Comparison of ENCODE assay signal across 17 mouse cellular contexts in genomic region chr7:98392466-98393201, GRCm38 (mm10). TPM values are rescaled to one million over a fixed set of nuclear protein-coding genes. Genes with fewer than 3 reads are reported as not detected.
DNase-seq lines count a peak whose midpoint lies in the region; ATAC-seq and TF ChIP-seq lines count a peak whose summit lies in the region.
"Had no signal": no experiment of that assay in that cellular context is flagged by ENCODE, and none has a peak within 500 bp of the region (broad histone marks: within the 10 kb centered on the region; RNA-seq: fewer than 3 reads in every experiment).

No protein-coding gene starts in this region.

- H3K27me3 ChIP-seq in kidney, embryonic 14.5 days (ENCODE audit: control insufficient read depth, insufficient read depth, low read length), result no peaks in the 10 kb centered on the region
- H3K27me3 ChIP-seq in midbrain, embryonic 11.5 days (ENCODE audit: control insufficient read depth, insufficient read depth, low read length), result no peaks in the 10 kb centered on the region

- no peak overlapping the region for H3K27ac ChIP-seq in kidney, embryonic 14.5 days (ENCODE audit: low read depth, low read length)
- peak overlapping the region; percentile 95 for H3K27ac ChIP-seq in embryonic fibroblast, embryonic 13.5 days (ENCODE audit: insufficient read depth, low read length)
- no peak overlapping the region for H3K27ac ChIP-seq in midbrain, embryonic 11.5 days (ENCODE audit: low read depth, low read length)
- H3K27ac ChIP-seq: hindbrain, embryonic 10.5 days had no signal

- no peak for ATAC-seq in kidney, embryonic 14.5 days (ENCODE audit: low FRiP score, low TSS enrichment)
- no peak for ATAC-seq in midbrain, embryonic 11.5 days (ENCODE audit: low FRiP score)
- ATAC-seq: inflammation-experienced regulatory T-cells, adult 6 months had no signal

- no peaks in the 10 kb centered on the region for H3K4me1 ChIP-seq in kidney, embryonic 14.5 days (ENCODE audit: control insufficient read depth, insufficient read depth, low read length)
- H3K4me1 ChIP-seq in embryonic fibroblast, embryonic 13.5 days (ENCODE audit: control insufficient read depth, insufficient read depth, low read length), result peaks cover 25% of the 10 kb centered on the region
- H3K4me1 ChIP-seq in midbrain, embryonic 11.5 days (ENCODE audit: control insufficient read depth, insufficient read depth, low read length), result no peaks in the 10 kb centered on the region
- H3K4me1 ChIP-seq: hindbrain, embryonic 10.5 days had no signal

- TF ChIP-seq POLR2A in embryonic fibroblast, embryonic 13.5 days (IDR thresholded peaks at IDR 0.05; ENCODE audit: low read depth, low read length), result no peak

- DNase-seq in kidney, postnatal 36 days, result peak; percentile 56 to 64
- peak; percentile 47 for DNase-seq in urinary bladder, postnatal 14 days (ENCODE audit: low spot score)
- DNase-seq in urinary bladder, adult 2 months (ENCODE audit: low spot score), result no peak
- no peak for DNase-seq in heart, adult 9 months (ENCODE audit: low spot score in 2 of 2)
- no peak for DNase-seq in midbrain, embryonic 11.5 days (ENCODE audit: low spot score, missing footprints)
- DNase-seq: cerebellum, adult 11 months; gastrocnemius, postnatal 36 days; lung, embryonic 14.5 days; thymus, postnatal 4 days had no signal

- H3K9me3 ChIP-seq in kidney, embryonic 14.5 days (ENCODE audit: control insufficient read depth, low read length), result no peaks in the 10 kb centered on the region
- H3K9me3 ChIP-seq in midbrain, embryonic 11.5 days (ENCODE audit: control insufficient read depth, low read length), result no peaks in the 10 kb centered on the region
- H3K9me3 ChIP-seq: heart, embryonic 13.5 days; hindbrain, embryonic 10.5 days had no signal

- H3K4me3 ChIP-seq in kidney, embryonic 14.5 days (ENCODE audit: low read length), result no peak overlapping the region
- no peak overlapping the region for H3K4me3 ChIP-seq in embryonic fibroblast, embryonic 13.5 days (ENCODE audit: insufficient read depth, low read length)
- no peak overlapping the region for H3K4me3 ChIP-seq in midbrain, embryonic 11.5 days (ENCODE audit: low read depth, low read length)
- H3K4me3 ChIP-seq: heart, embryonic 13.5 days; hindbrain, embryonic 10.5 days had no signal

- WGBS in kidney, embryonic 14.5 days, result 86% methylated on average over 8 of the region's 8 CpGs
- 86% methylated on average over 8 of the region's 8 CpGs for WGBS in midbrain, embryonic 11.5 days

- no peak overlapping the region for H3K4me2 ChIP-seq in kidney, embryonic 14.5 days (replicated peaks; ENCODE audit: low read depth, low read length)
- no peak overlapping the region for H3K4me2 ChIP-seq in midbrain, embryonic 11.5 days
- H3K4me2 ChIP-seq: heart, embryonic 13.5 days; lung, embryonic 14.5 days had no signal

- H3K36me3 ChIP-seq in kidney, embryonic 14.5 days (ENCODE audit: control insufficient read depth, insufficient read depth, low read length), result no peaks in the 10 kb centered on the region
- H3K36me3 ChIP-seq in midbrain, embryonic 11.5 days (ENCODE audit: control insufficient read depth, insufficient read depth, low read length), result no peaks in the 10 kb centered on the region
- H3K36me3 ChIP-seq: heart, embryonic 13.5 days; hindbrain, embryonic 10.5 days had no signal

- TF ChIP-seq CTCF in embryonic fibroblast, embryonic 13.5 days (IDR thresholded peaks at IDR 0.05; ENCODE audit: borderline replicate concordance, insufficient read depth, low read length), result no peak

- H3K9ac ChIP-seq in kidney, embryonic 14.5 days (ENCODE audit: low read depth, low read length), result no peak overlapping the region
- no peak overlapping the region for H3K9ac ChIP-seq in midbrain, embryonic 11.5 days (ENCODE audit: low read length)
- H3K9ac ChIP-seq: heart, embryonic 13.5 days; lung, embryonic 14.5 days had no signal

RNA-seq across cellular contexts. Expression of gene Tsku, which starts 31.5 kb away (rescaled TPM):
- 12.6 and 12.7 TPM in 2 replicates for polyA plus RNA-seq in kidney, embryonic 14.5 days (2014; fragmentation: Nextera tagmentation; extraction: Ambion mirVana)
- polyA plus RNA-seq in urinary bladder, adult 2 months (2012; rRNA removed), result 199 and 219 TPM in 2 replicates
- polyA plus RNA-seq in embryonic fibroblast, embryonic 13.5 days (2011; ENCODE audit: insufficient read length, low read depth, missing spikeins), result 63.1 and 77.5 TPM in 2 replicates
- 7.3 and 7.7 TPM in 2 replicates for polyA plus RNA-seq in midbrain, embryonic 11.5 days (2014; fragmentation: Nextera tagmentation; extraction: Ambion mirVana)
- polyA plus RNA-seq: inflammation-experienced regulatory T-cells, adult 6 months had no signal

RNA-seq across cellular contexts. Expression of gene Gucy2d, which starts 47.6 kb away (rescaled TPM):
- polyA plus RNA-seq in kidney, embryonic 14.5 days (2014; fragmentation: Nextera tagmentation; extraction: Ambion mirVana), result not detected in 2 replicates
- 0.10 and 0.17 TPM in 2 replicates for polyA plus RNA-seq in urinary bladder, adult 2 months (2012; rRNA removed)
- not detected in 2 replicates for polyA plus RNA-seq in embryonic fibroblast, embryonic 13.5 days (2011; ENCODE audit: insufficient read length, low read depth, missing spikeins)
- not detected in 2 replicates for polyA plus RNA-seq in midbrain, embryonic 11.5 days (2014; fragmentation: Nextera tagmentation; extraction: Ambion mirVana)
- polyA plus RNA-seq: C2C12; embryonic facial prominence, embryonic 11.5 days; heart, embryonic 13.5 days; hindbrain, embryonic 10.5 days; inflammation-experienced regulatory T-cells, adult 6 months; limb, embryonic 11.5 days; lung, embryonic 14.5 days had no signal

Comparison
In these comparisons a context has a peak if more than half of its experiments do, and no peak if none do; other contexts are left out.
1. DNase-seq: peak in kidney, postnatal 36 days (2 of 2) and urinary bladder, postnatal 14 days (single experiment); none in urinary bladder, adult 2 months (single experiment), heart, adult 9 months (0 of 2) and midbrain, embryonic 11.5 days (single experiment).